Mouse (Mus musculus): ENCODE measurements around the gene Mrgpre.

The Mrgpre gene

DNA sequence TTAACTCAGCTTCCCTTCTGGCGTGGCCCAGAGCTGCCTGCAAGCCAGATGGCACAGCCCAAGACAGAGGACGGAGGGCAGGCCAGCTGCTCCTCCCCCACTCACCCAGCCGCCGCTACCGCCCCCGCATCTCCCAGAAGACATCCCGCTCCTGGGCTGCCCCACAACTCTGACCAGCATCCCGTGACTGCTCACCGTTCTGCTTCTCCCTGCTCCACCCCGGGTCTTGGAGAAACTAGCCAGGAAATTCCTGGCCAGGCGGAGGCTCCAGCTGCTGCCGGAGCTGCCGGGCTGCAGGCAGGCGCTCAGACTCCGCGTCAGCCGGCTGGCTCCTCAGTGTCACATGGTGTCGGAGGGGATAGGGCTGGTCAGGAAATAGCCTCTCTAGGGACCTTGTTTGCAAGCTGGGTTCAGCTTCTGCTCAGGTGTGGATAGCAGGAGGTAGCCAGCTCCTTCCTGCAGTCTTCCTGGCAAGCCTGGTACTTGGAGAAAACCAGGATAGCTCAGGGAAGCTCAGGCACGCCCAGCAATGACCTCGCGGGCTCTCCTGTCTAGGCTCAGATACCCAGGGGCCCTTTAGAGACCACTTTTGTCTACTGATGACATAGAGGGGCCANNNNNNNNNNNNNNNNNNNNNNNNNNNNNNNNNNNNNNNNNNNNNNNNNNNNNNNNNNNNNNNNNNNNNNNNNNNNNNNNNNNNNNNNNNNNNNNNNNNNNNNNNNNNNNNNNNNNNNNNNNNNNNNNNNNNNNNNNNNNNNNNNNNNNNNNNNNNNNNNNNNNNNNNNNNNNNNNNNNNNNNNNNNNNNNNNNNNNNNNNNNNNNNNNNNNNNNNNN is at the start of gene Mrgpre:
Gene Mrgpre, minus strand, starts transcription at position 505 of the 834 bp plus-strand sequence.
- DNase-seq (ENCODE audit: low spot score in 2 of 2), result peak; percentile 60 to 76

DNA sequence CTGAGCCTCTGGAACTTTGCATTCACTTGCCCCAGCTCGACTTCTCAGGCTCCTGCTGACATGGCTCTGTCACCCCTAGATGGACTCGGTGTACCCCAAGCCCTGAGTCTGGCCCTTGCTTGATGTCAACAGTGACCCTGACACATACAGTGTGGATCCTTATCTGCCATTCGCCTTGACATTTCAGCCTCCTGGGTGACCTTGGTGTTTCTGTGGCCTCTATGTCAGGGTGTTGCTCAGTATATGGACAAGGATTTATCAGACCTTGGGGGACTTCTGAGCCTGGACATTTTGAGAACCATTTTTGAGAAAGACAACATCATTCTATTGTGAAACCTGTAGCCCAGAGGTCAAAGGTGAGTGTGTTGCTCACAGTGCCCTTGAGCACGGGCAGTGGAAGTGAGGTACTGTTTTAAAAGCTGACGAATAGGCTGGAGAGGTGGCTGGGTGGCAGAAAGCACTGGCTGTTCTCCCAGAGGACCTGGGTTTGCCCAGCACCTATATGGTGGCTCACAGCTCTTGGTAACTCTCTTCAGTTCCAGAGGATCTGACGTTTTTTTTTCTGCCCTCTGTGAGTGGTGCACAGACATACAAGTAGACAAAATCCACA is 49.4 kb upstream of the Mrgpre start:
- DNase-seq (ENCODE audit: low spot score in 2 of 2), result no peak

DNA sequence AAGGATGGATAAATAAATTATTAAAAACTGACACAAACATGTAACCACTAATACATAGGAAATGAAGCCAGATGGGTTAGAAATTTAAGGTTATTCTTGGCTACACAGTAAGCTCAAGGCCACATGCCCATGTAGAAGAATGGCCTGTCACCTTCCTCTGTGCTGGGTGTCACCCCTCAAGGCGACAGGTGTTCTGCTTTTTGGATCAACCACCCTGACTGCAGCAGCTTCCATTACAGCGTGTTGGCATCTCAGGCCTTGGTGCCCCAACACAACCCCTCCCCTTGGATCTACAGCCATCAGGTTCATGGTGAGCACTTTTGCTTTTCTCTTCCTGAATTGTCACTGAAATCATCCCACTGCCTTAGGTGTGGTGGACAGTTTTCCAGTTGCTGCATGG is 48.3 kb upstream of the Mrgpre start:
- DNase-seq (ENCODE audit: low spot score in 2 of 2), result no peak

DNA sequence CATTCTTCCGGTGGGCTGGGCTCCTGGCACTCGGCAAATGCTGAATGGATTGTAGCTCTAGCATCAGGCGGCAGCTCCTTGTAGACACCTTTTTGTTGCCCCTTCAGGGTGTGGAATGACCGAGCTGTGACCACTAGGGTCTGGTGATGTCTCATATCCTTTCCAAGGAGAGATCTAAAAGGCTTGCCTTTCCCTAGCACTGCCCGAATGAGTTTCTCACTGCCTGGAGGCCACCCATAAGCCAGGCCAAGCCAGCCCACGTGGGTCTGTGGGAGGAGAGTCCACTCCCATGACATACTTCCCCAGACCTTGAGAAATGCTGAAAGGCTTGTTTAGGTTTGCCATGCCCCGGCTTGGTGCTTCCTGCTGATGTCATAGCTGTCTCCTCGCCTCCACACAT is 47.9 kb upstream of the Mrgpre start:
- peak; percentile 26 to 43 for DNase-seq (ENCODE audit: low spot score in 2 of 2)

DNA sequence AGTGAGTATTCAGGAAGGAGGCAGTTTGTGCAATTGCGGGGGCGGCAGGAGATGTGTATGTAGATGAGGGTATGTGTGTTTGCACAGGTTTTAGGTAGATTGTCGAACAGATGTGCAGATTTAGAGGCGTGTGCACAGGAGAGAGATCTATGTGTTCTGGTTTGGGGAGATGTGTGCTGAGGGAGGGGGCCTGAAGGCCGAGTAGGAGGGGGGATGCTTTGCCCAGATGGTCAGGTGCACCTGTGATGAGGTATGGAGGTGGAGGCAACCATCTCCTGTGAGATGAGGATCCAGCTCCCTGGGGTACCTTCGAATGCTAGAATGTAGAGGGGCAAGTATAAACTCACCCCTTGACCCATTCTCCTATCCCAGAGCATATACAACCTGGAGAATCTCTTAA is 46.1 kb upstream of the Mrgpre start:
- DNase-seq (ENCODE audit: low spot score in 2 of 2), result no peak

DNA sequence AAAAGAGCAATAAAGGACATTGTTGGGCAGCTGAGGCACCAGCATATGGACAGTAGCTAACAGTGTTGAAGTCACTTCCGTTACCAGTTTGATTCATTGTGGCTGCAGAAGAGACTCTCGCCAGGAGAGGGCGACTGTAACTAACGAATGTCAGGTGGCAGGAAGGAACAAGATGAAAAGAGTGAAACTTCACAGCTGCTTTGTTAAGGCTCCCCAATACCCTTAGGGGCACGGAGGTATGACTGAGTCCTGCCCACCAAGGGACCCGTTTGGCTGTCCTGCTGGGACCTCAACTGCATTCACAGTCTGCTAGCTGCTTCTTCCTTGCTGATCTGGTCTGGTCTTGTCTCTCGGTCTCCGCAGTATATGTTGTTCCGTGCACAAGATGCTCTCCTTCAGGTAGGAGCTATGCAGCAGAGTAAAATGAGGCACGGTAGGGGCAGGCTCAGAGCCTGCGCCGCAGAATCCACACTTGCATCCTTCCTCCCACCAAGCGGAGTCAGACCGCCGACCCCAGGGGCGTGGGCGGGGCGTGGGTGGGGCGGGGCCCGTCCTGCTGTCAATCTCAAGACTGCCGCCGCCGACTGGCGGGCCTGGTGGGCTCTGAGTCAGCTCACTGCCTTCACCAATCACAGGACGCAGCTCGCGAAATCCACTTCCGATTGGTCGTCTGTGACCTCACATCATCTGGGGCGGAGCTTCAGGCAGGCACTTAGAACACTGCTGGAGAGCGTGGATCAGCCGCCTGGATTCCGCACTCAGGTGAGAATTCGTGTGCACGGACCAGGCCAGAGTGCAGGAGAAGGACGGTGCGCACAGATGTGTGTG is 45.4 kb upstream of the Mrgpre start:
- peak; percentile 91 to 94 for DNase-seq (ENCODE audit: low spot score in 2 of 2)

DNA sequence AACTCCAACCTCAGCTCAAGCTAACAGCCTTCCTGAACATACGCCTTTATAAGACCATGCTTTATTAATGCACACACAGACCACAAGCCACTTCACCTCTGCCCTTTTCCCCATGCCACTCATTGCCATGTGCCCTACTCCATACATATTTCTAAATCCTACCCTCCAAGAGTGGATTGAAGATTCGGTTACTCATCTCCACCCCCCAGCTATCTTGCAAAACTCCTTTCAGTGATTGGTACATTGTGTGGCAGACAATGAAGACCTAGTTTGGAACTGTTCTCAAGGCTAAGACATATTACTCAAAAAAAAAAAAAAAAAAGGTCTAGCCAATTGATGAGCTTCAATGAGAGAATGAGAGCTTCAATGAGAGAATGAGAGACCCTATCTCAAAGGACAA is 42.7 kb upstream of the Mrgpre start:
- DNase-seq (ENCODE audit: low spot score in 2 of 2), result no peak

DNA sequence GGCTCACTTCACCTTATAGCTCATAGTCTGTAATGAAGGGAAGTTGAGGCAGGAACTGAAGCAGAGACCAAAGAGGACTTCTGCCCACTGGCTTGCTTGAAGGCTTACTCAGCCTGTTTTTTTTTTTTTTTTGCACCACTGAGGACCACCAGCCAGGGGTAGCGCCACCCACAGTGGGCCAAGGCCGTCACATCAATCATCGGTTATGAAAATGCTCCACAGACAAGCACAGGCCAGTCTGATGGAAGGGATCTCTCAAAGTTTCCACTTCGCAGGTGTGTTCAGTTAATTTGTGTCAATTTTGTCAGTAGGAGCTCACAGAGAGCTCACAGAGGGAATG is 38.9 kb upstream of the Mrgpre start:
- no peak for DNase-seq (ENCODE audit: low spot score in 2 of 2)

DNA sequence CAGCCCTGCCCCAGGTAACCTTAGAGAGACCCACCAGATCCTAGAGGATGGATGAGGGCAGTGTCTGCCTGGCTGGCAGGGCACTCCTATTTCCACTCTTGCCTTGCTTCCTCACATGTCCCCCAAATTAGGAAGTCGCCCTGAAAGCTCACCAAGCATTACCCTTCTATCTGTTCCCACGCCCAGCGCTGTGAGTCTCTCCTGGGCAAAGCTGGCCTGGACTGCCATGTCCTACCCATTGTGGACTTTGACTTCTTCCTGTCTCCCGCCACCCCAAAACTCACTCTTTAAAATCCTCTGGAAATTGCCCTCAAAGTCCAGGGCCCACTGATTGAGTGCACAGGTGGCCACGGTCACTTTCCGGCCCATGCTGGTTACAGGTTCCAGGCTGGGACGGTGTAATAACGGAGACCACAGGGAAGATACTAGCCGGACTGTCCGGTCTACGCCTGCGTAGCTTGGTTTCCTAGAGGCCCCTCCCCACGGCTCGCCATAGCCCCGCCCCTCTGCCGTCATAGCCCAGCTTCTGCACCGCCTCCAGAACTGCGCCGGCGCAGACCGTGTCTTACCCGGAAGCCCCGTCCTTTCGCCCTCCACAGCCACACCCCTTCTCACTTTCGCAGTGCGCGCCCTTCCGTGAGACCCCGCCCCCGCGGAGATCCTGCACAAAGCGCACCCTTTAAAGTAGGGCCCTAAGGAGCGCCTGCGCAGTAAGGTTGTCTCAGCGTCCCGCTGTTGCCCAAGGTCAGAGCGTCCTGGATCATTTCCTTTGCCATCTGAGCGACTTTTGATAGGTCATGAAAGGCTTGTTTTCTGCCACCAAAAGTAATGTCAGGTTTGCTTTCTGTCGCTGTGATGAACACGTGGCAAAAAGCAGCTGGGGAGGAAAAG is 38.3 kb upstream of the Mrgpre start, which contains the start of the genes Nadsyn1 and Dhcr7:
Gene Nadsyn1, minus strand, starts transcription at position 475 of the 891 bp plus-strand sequence.
Gene Dhcr7, plus strand, starts transcription at position 771 of the 891 bp plus-strand sequence.
- peak; percentile 98 to 99 for DNase-seq (ENCODE audit: low spot score in 2 of 2)

DNA sequence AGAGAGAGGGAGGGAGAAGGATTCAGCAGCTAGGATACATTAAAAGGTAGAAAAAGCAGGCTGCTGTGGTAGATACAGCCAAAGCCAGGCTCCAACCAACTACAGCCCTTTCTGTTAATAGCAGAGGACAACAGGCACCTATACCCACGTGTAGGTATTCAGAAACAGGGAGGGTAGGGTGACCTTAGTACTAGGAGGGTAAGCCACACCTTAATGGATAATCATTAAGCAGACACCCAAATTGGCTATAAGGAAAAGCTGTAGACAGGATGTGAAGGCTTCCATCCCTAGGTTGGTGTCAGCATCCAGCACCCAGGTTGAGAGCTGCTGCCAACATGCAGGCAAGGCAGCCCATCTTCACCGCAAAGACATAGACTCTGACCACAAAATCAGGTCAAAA is 36.9 kb upstream of the Mrgpre start:
- no peak for DNase-seq (ENCODE audit: low spot score in 2 of 2)

DNA sequence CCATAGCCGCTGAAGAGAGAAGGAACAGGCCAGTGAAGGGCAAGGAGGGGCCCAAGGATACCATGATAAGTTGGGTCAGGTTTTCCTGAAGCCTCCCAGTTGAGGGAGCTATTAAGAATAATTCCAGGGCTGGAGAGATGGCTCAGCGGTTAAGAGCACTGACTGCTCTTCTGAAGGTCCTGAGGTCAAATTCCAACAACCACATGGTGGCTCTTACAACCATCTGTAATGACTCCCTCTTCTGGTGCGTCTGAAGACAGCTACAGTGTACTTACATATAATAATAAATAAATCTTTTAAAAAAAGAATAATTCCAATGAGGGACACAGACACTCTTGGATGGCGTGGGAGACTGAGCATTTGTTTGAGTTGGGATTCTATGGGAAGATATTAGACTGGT is 34.9 kb upstream of the Mrgpre start:
- DNase-seq (ENCODE audit: low spot score in 2 of 2), result no peak

DNA sequence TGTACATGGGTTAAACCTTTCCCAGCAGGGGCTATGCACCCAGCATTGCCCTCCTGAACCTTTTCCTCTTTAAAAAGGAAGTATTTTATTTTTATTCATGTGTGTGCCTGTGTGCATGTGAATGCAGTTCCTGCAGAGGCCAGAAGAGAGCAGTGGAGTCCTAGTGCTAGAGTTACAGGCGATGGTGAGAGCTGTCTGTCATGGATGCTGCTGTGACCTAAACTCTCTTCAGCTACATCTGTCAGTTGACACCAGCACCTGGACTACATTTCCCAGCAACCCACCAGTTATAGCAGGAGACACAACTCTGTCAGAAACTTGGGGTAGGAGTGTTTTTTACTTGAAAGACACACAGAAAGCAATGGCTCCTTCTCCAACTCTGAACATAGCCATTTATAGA is 24.6 kb upstream of the Mrgpre start:
- DNase-seq (ENCODE audit: low spot score in 2 of 2), result no peak

DNA sequence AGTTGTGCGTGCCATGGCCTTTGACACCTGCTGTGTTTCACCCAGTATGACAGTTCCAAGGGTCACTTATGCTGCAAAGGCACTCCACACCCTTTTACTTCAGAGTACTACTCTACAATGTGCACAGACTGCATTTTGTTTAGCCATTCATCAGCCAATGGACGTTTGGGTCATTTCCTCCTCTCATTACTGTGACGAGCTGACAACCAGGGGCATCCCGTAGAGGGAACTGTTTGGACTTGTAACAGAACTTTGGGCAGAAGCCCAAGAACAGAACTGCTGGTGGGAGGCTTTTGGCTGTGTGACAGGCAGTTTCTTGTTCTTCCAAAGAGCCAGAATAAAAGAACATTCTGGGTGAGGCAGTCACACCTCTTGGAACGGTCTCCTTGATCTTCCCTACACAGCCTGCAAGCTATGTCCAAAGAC is 20.9 kb upstream of the Mrgpre start:
- no peak for DNase-seq (ENCODE audit: low spot score in 2 of 2)

DNA sequence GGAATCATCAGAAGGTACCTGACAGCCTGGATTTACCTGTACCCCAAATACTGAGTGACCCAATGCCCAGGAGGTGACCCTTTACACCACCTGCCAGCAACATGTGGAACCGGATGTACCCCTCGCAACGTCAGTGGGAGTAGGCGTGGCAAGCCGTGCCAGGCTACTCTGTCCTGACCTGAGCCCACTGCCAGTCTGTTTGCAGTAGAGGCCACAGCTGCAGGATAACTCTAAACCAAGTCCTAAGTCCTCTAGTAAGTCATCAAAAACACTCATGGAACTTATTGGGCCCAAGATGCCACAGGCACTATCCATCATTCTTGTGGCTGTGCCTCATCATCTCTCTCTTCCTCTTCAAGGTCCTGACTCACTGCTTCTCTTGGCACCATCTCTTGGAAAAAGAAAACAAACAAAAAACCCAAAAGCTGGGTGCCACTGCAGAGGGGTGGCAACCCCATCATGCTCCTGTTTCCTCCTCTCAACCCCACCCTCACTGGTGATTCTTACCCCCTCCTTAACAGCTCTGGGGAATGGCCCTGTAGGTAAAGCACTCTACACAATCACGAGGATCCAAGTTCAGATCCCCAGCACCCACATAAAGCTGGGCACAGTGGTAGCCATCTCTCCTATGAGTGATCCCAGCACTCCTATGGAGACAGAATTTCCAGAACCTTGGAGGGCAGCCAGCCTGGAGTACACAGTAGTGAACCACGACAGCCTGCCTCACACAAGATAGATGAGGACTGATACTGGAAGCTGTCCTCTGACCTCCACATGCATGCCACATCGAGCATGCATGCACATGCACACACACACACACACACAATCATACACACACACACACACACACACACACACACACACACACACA is 17.1 kb upstream of the Mrgpre start:
- DNase-seq (ENCODE audit: low spot score in 2 of 2), result no peak

DNA sequence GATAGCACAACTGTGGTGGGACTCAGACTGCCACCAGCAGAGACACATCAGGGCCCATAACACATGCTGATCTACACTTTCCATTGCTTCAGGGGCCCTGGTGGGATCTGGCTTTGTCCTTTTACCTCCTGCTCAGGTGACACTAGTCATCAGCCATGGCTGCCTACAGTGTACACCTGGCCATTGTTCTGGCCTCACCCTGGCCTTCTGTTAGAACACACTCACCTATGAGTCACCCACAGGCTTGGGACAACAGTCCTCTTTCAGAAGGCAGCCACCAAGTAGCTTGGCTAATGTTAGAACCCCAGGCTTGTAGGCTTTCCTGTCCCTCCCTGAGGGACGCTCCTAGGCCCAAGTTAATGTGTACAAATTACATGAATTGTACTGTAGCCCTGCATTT is 16.5 kb upstream of the Mrgpre start:
- DNase-seq (ENCODE audit: low spot score in 2 of 2), result no peak

DNA sequence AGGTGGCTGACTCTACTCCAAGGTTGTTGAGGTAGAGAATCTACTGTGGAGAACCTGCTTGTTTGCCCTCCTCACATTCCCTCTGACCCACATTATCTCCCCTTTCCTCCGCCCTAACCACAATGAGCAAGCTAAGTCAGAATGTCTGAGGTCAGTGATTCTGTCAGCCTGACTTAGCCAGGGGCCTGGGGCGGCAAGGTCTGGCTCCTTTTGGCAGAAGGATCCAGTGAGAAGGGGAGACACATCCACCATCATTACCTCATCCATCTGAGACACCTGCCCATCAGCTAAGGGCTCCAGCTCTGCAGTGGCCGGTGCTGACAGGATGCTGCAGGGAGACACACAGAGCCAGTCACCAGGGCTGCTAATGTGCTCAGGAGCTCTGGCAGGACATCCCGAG is 14.5 kb upstream of the Mrgpre start:
- DNase-seq (ENCODE audit: low spot score in 2 of 2), result no peak

DNA sequence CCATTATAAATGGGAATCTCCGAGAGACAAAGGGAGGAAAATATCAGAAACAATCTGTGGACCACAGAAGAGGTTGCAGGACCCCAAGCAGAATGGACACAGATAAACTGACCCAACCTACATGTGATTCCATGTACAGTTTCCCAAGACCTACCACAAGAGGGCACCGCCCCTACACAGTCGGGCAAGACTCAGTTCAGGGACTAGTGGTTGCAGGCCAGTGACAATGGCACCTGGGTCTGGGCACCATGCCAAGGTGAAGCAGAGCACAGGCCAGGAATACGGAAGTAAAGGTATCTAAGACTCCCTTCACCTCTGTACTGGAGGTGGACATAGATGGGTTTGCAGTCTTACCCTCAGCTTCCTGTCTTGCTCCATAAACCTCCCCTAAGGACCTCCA is 8.8 kb upstream of the Mrgpre start:
- DNase-seq (ENCODE audit: low spot score in 2 of 2), result peak; percentile 53 to 75

DNA sequence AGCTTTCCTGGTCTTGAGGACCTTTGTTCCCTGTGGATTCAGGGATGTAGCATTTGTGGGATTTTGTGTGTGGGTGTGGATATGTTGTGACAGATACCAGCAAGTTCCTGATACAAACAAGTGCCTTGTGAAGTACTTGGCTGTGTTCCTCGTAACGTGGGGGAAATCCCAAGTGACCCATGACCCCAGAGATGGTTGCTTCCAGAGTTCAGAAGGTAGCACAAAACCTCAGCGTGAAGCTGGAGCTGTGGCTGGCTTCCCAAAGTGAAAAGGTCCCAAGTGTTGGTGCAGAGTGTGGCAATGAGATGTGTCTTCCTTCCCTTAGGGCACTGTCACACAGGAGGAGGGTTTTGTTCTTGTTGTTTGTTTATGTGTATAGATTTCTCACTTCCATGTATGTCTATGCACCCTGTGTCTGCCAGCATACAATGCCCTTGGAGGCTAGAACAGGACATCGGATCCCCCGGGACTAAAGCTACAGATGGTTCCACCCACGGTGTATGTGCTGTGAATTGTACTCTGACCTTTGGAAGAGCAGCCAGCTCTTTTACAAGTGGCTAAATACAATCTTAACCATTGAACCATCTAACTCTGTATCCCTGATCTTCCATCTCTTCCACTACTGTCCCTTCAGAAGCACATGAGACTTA is 8.2 kb upstream of the Mrgpre start:
- DNase-seq (ENCODE audit: low spot score in 2 of 2), result no peak

DNA sequence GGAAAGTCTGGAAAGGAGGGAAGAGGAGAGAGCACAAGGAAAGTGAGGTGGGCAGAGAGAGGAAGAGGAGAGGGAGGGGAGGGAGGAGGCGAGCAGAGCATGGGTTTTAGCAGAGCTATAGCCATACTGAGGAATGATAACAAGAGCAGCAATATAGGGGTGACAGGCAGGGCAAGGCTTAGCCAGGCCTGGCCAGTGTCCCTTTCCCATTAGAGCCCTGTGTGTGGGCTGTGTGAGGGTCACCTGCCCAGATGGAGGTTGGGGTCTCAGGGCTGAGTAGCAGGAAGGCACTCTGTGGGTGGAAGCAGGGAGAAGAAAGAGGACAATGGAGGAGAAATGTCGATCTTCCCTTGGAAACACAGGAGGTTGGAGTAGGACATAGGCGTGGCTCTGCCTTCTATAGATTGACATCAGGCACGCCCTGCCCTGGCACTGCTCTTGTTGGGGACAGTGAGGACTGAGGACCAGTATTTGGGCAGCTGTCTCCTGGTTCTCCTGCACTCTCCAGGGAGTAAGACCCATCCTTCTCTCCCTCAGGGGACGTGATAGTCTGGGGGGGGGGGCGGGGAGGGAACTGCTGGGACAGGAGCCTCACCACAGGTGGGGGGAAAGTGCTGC is 813 bp downstream of the Mrgpre start:
- DNase-seq (ENCODE audit: low spot score in 2 of 2), result no peak
